Mouse (Mus musculus) NIH3T3 (cell line): ENCODE measurements around the gene Prr5l.

ENCODE experiments used
- DNase-seq: peaks from one replicate; pipeline ENCODE4 v3.0.0-alpha.2; 2012; ENCODE audit warnings: low read depth

The Prr5l gene

DNA sequence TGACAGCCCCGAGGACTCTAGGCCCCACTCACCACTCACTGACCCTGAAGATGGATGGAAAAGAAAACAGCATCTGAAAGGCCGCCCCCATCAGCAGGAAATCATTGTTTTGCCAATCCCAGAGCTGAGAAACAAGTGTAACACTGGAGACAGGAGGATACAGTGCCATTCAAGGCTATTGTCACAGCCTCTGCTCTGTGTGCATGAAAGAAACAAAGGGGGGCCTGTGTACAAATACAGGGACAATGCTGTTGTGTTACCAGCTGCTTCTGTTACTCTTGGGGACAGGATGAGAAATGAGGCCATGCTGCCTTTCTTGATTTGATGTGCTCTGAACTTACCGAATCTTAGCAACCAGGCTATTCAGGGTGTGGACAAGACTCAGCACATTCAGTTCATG lies at the start of gene Prr5l:
Gene Prr5l (minus strand): TSS at position 30 of the 400 bp plus-strand sequence.
- DNase-seq: no peak

DNA sequence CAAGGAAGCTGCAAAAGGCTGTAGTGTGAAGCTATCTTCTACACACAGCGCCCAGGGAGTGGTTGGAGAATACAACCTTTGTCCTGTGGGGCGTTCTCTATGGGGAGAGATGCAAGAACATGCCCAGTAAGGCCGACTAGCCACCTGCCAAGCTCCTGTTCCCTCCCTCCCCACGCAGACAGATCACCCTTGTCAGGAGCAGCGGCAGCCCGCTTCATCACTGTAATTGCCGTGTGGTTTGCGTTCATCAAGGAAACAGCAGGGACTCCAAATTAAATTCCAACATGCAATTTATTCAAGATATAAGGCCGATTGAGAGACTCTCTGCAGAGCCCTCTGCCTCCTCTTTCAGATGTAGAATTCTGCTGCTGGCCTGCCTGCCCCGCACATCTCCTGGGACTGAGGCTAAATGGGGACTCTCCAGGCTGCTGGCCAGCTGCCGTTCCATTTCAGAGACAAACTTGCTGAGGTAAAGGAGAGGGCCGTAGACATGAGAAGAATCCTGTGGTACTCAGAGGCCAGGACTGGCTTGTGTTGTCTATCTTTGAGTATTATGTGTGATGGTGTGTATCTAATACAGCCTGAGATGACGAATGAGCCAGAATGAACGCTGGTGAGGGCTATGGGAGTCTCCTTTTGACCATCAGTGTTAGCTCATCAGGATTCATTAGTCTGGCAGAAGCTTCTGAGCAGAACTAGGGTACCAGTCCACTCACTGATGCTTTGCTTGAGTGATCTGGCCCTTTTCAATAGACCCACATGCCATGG lies 49.5 kb upstream of the Prr5l start:
- no peak for DNase-seq

GRCm38 (mm10) chr2:101925591-101926188 lies 42.9 kb upstream of the Prr5l start:
- no peak for DNase-seq

GRCm38 (mm10) chr2:101925183-101925582 lies 42.4 kb upstream of the Prr5l start:
- no peak for DNase-seq

DNA sequence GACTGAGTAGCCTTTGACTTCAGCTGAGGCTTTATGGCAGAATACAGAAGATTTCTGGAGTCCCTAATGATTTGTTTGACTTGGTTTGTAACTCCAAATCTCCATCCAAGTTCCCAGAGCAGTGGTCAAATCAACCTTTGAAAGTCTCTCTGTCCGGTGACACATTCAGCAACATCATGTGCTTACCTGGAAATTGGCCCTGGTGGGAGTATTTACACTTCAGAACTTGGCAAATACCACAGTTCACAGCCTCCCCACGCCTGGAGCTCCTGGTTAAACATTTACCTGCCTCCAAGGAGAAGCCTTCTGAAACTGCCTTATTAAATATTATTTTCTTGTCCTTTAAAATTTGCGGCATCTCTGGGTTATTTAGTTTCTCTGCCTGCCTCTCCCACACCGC lies 40.4 kb upstream of the Prr5l start:
- no peak for DNase-seq

- no peak for DNase-seq
Observed at GRCm38 (mm10) chr2:101922302-101922701, 39.5 kb upstream of the Prr5l start.

GRCm38 (mm10) chr2:101920136-101920554 lies 37.3 kb upstream of the Prr5l start:
- DNase-seq: no peak

GRCm38 (mm10) chr2:101918518-101918917 lies 35.7 kb upstream of the Prr5l start:
- no peak for DNase-seq

GRCm38 (mm10) chr2:101909326-101910080 lies 26.7 kb upstream of the Prr5l start:
- no peak for DNase-seq

- no peak for DNase-seq
Observed at GRCm38 (mm10) chr2:101908773-101909172, 25.9 kb upstream of the Prr5l start.

DNA sequence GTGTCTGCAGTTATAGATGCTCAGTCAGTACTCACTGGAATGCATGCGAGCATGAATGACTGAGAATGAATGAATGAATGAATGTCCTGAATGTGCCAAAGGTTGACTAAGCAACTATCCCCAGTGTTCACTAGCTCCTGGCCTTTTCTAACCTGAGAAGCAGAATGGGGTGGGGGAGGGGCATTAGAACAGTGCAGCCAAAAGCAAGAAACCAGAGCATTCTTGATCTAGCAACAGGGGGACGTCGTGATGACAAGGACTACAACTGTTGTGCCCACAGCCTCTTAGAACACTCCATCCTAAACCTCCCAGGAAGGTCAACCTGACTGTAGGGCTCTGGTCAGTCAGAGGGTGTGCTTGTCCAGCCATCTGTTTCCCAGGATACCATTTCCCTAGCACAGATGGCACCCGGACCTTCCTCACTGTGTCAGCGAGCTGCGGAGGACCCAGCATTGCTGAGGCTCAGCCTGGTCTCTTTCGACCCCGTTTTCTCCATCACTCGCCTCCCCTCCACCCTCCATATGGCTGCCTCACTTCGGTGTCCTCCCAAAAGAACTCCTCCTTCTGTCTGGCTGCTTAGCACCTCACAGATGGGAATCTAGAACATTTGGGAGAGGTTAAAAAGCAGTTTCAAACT lies 24.7 kb upstream of the Prr5l start:
- DNase-seq: no peak

DNA sequence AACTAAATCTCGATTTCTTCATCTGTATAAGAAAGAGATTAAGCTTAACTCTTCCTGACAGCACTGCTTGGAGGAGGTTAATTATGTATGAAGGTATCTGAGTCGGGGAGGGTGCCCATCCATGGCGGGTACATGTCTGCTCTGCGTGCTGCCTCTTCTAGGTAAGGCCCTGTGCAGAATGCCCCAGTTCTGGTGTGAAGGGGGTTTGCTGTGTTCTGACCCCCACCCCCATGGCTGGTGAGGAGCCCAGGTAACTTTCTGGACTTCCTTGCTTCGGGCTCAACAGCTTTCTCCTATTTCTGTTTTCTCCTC lies 23.5 kb upstream of the Prr5l start:
- no peak for DNase-seq

GRCm38 (mm10) chr2:101905534-101906378 lies 22.9 kb upstream of the Prr5l start:
- DNase-seq: peak; percentile 93

- DNase-seq: no peak
Observed at GRCm38 (mm10) chr2:101902196-101902595, 19.4 kb upstream of the Prr5l start.

GRCm38 (mm10) chr2:101896425-101897204 lies 13.8 kb upstream of the Prr5l start:
- no peak for DNase-seq

DNA sequence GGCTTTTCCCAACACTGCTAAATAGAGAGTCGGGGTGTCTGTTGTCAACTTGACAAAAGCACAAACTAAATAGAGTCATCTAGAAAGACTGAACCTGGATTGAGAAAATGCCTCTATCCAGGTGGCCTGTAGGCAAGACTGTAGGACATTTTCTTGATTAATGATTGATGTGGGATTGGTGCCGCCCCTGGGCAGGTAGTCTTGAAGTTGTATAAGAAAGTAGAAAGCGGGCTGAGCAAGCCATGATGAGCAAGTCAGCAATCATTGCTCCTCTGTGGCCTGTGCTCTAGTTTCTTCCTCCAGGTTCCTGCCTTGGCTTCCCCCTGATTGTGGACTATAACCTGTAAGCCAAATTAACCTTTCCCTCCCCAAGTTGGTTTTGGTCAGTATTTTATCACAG lies 11.3 kb upstream of the Prr5l start:
- DNase-seq: no peak

DNA sequence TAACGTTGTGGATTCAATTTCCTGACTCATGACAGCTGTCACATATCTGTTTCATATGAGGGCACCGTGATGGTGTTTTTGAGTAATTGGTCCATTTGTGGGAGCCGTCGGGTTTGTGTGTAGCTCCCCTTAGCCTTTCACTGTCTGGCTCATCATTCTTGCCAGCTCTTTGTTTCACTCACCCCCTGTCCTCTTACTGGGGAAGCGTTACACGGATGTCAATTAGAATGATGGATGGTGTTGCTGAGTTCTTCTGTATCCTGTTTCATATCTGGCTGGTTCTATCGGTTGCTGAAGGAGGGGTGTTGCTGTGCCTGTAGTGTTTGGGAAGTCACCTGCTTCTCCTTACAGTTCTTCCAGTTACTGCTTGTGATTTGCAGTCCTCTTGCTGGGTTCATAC lies 8.3 kb upstream of the Prr5l start:
- no peak for DNase-seq

GRCm38 (mm10) chr2:101888886-101889285 lies 6.1 kb upstream of the Prr5l start:
- DNase-seq: no peak

- DNase-seq: peak; percentile 96
Observed at GRCm38 (mm10) chr2:101885768-101886438, 3.1 kb upstream of the Prr5l start, which contains the start of gene Commd9. Gene Commd9, plus strand, starts transcription at chr2:101886247.

- peak; percentile 91 for DNase-seq
Observed at GRCm38 (mm10) chr2:101884286-101884685, 1.5 kb upstream of the Prr5l start.
